Mouse (Mus musculus) heart, embryonic 10.5 days (tissue): ENCODE results near the gene Cd300c. TPM values are rescaled to one million over a fixed set of nuclear protein-coding genes. Genes with fewer than 3 reads are reported as not detected.
"Not testable (repeated sequence)": the region's sequence is repeated elsewhere in the genome, so short reads cannot be mapped to it uniquely, and the experiment has no call there.

Experiments used
- DNase-seq: peaks from one replicate; pipeline ENCODE4 v3.0.0-alpha.2; 2017; ENCODE audit warnings: low spot score
- H3K27ac ChIP-seq: fragments of 300-500 bp; sonication (generic); 2 replicates; pipeline ENCODE4 v1.5.1; 2016; ENCODE audit warnings: mild to moderate bottlenecking
- H3K27me3 ChIP-seq: fragments of 300-500 bp; sonication (generic); 2 replicates; pipeline ENCODE4 v1.6.1; 2016; ENCODE audit warnings: mild to moderate bottlenecking; ENCODE audit not compliant: poor library complexity, insufficient read depth, severe bottlenecking
- H3K36me3 ChIP-seq: fragments of 300-500 bp; sonication (generic); 2 replicates; pipeline ENCODE4 v1.6.1; 2016; ENCODE audit warnings: mild to moderate bottlenecking, moderate library complexity
- H3K4me1 ChIP-seq: fragments of 300-500 bp; sonication (generic); 2 replicates; pipeline ENCODE4 v1.6.1; 2016; ENCODE audit warnings: mild to moderate bottlenecking
- H3K4me3 ChIP-seq: fragments of 300-500 bp; sonication (generic); 2 replicates; pipeline ENCODE4 v1.5.1; 2016; ENCODE audit warnings: mild to moderate bottlenecking, moderate library complexity
- H3K9me3 ChIP-seq: fragments of 300-500 bp; sonication (generic); 2 replicates; pipeline ENCODE4 v1.6.1; 2016; ENCODE audit warnings: mild to moderate bottlenecking, moderate library complexity
- WGBS: fragments of 180-500 bp; shearing (Covaris S2); methylation state at CpG from one replicate; pipeline ENCODE4 v1.1.7; 2016; 5-methylcytosine and 5-hydroxymethylcytosine counted together
- polyA plus RNA-seq: library from polyadenylated mRNA; unstranded; fragments of >200 nt; fragmentation: Nextera tagmentation; extraction: Ambion mirVana; gene quantifications from 2 replicates; pipeline ENCODE4 v1.2.1, GENCODE M21; 2016

Cd300c gene
- polyA plus RNA-seq, 1 experiment from 2014 or later, result not detected

- H3K4me3 ChIP-seq, result no peak overlapping the region
- H3K36me3 ChIP-seq, result no peaks in the 10 kb centered on the region
- peaks cover 8% of the 10 kb centered on the region for H3K4me1 ChIP-seq
- peaks cover 4% of the 10 kb centered on the region; the same call in 1 of the 2 replicates for H3K9me3 ChIP-seq
- WGBS, result 75% methylated on average over 4 of the region's 4 CpGs
- no peaks in the 10 kb centered on the region for H3K27me3 ChIP-seq
- DNase-seq, result no peak
- H3K27ac ChIP-seq, result no peak overlapping the region
Observed at GRCm38 (mm10) chr11:114923961-114924360, 45.0 kb downstream of the Cd300c start.

GRCm38 (mm10) chr11:114922439-114922838 is 46.5 kb downstream of the Cd300c start:
- WGBS, result 75% methylated on average over 4 of the region's 4 CpGs
- Histone ChIP-seq H3K4me1 (no peaks in the 10 kb centered on the region), H3K27me3 (no peaks in the 10 kb centered on the region), H3K36me3 (no peaks in the 10 kb centered on the region), H3K9me3 (peaks cover 4% of the 10 kb centered on the region; the same call in 1 of the 2 replicates), H3K4me3 (no peak overlapping the region), H3K27ac (no peak overlapping the region)
- no peak for DNase-seq

GRCm38 (mm10) chr11:114917120-114917519 is 51.8 kb downstream of the Cd300c start:
- Histone ChIP-seq H3K36me3 (no peaks in the 10 kb centered on the region), H3K27ac (no peak overlapping the region), H3K9me3 (peaks cover 4% of the 10 kb centered on the region; the same call in 1 of the 2 replicates), H3K4me1 (peaks cover 6% of the 10 kb centered on the region), H3K4me3 (no peak overlapping the region), H3K27me3 (no peaks in the 10 kb centered on the region)
- DNase-seq, result no peak
- WGBS, result 72% methylated on average over 6 of the region's 6 CpGs

GRCm38 (mm10) chr11:114914978-114915377 is 54.0 kb downstream of the Cd300c start:
- WGBS, result 32% methylated on average over 7 of the region's 7 CpGs
- Histone ChIP-seq H3K36me3 (no peaks in the 10 kb centered on the region), H3K4me3 (0 out of 2 replicates have a peak overlapping the region, but pooled peaks have one; percentile 8), H3K9me3 (peaks cover 4% of the 10 kb centered on the region; the same call in 1 of the 2 replicates), H3K4me1 (peaks cover 6% of the 10 kb centered on the region), H3K27me3 (no peaks in the 10 kb centered on the region), H3K27ac (peak overlapping the region; percentile 52)
- no peak for DNase-seq

- Histone ChIP-seq H3K27me3 (no peaks in the 10 kb centered on the region), H3K4me1 (peaks cover 6% of the 10 kb centered on the region), H3K27ac (no peak overlapping the region), H3K9me3 (no peaks in the 10 kb centered on the region), H3K4me3 (no peak overlapping the region), H3K36me3 (no peaks in the 10 kb centered on the region)
- whole genome bisulfite sequencing, result 12% methylated on average over 9 of the region's 9 CpGs
- DNase-seq, result peak; percentile 83
Observed at GRCm38 (mm10) chr11:114912847-114913246, 56.1 kb downstream of the Cd300c start.

- not testable (repeated sequence) for H3K27ac ChIP-seq, H3K4me1 ChIP-seq, H3K36me3 ChIP-seq, H3K9me3 ChIP-seq, DNase-seq, H3K27me3 ChIP-seq, H3K4me3 ChIP-seq
- 48% methylated on average over 3 of the region's 3 CpGs for WGBS
Observed at GRCm38 (mm10) chr11:114909538-114909937, 59.4 kb downstream of the Cd300c start.

GRCm38 (mm10) chr11:114908086-114908485 is 60.9 kb downstream of the Cd300c start:
- WGBS, result 33% methylated on average over 4 of the region's 4 CpGs
- no peak for DNase-seq

GRCm38 (mm10) chr11:114907567-114907966 is 61.4 kb downstream of the Cd300c start:
- Histone ChIP-seq H3K9me3 (no peaks in the 10 kb centered on the region), H3K4me3 (no peak overlapping the region), H3K27ac (no peak overlapping the region), H3K27me3 (peaks cover 9% of the 10 kb centered on the region; the same call in 1 of the 2 replicates), H3K4me1 (no peaks in the 10 kb centered on the region), H3K36me3 (no peaks in the 10 kb centered on the region)
- DNase-seq, result no peak
- 61% methylated on average over 4 of the region's 4 CpGs for WGBS

More at GRCm38 (mm10) chr11:114908086-114908485, 60.9 kb downstream of the Cd300c start:
- no peaks in the 10 kb centered on the region for H3K4me1 ChIP-seq
- peaks cover 9% of the 10 kb centered on the region; the same call in 1 of the 2 replicates for H3K27me3 ChIP-seq
- no peaks in the 10 kb centered on the region for H3K9me3 ChIP-seq
- no peaks in the 10 kb centered on the region for H3K36me3 ChIP-seq
- no peak overlapping the region for H3K27ac ChIP-seq
- H3K4me3 ChIP-seq, result no peak overlapping the region

Other genes with a start within 250 kb of the Cd300c start
- 0.19 and 0.53 TPM in 2 replicates for gene Dnaic2, start 241.7 kb downstream of the Cd300c start, polyA plus RNA-seq
- gene Kif19a, start 203.8 kb downstream of the Cd300c start, polyA plus RNA-seq, result 0.14 TPM in 1 of 2 replicates, not detected in the other
- 0.21 and 0.34 TPM in 2 replicates for gene Btbd17, start 173.2 kb downstream of the Cd300c start, polyA plus RNA-seq
- gene Gpr142, start 170.2 kb downstream of the Cd300c start, polyA plus RNA-seq, result not detected in 2 replicates
- gene Gprc5c, start 118.0 kb downstream of the Cd300c start, polyA plus RNA-seq, result 36.6 and 46.3 TPM in 2 replicates
- 0.46 and 0.62 TPM in 2 replicates for gene Cd300a, start 79.1 kb downstream of the Cd300c start, polyA plus RNA-seq
- gene Cd300lb, start 34.8 kb downstream of the Cd300c start, polyA plus RNA-seq, result 0.48 and 1.0 TPM in 2 replicates
- gene Cd300ld, start 20.8 kb upstream of the Cd300c start, polyA plus RNA-seq, result not detected in 2 replicates
- gene Cd300c2, start 32.7 kb upstream of the Cd300c start, polyA plus RNA-seq, result 0.35 TPM in 1 of 2 replicates, not detected in the other
- gene Cd300ld2, start 47.0 kb upstream of the Cd300c start, polyA plus RNA-seq, result not detected in 2 replicates
- gene Cd300ld4, start 57.9 kb upstream of the Cd300c start, polyA plus RNA-seq, result not detected in 2 replicates
- not detected in 2 replicates for gene Cd300ld5, start 68.6 kb upstream of the Cd300c start, polyA plus RNA-seq
- not detected in 2 replicates for gene Cd300ld3, start 79.3 kb upstream of the Cd300c start, polyA plus RNA-seq
- 0.09 and 0.26 TPM in 2 replicates for gene Cd300e, start 93.0 kb upstream of the Cd300c start, polyA plus RNA-seq
- 2.2 and 2.6 TPM in 2 replicates for gene Rab37, start 122.3 kb upstream of the Cd300c start, polyA plus RNA-seq
- 0.08 and 0.27 TPM in 2 replicates for gene Cd300lf, start 164.8 kb upstream of the Cd300c start, polyA plus RNA-seq
- gene Slc9a3r1, start 194.2 kb upstream of the Cd300c start, polyA plus RNA-seq, result 29.5 and 74.6 TPM in 2 replicates
- 9.6 TPM in 2 replicates for gene Tmem104, start 218.3 kb upstream of the Cd300c start, polyA plus RNA-seq
- gene Nat9, start 218.7 kb upstream of the Cd300c start, polyA plus RNA-seq, result 15.8 and 17.0 TPM in 2 replicates